Mouse (Mus musculus): ENCODE data around the gene Blvra. TPM values are rescaled to one million over a fixed set of nuclear protein-coding genes. Genes with fewer than 3 reads are reported as not detected.
"Not testable (repeated sequence)": the region's sequence is repeated elsewhere in the genome, so short reads cannot be mapped to it uniquely, and the experiment has no call there.

Gene Blvra
- polyA plus RNA-seq, 1 experiment from 2014 or later = 52.6 TPM

GRCm38 (mm10) chr2:127080591-127081218, 10.2 kb downstream of the Blvra start:
- Histone ChIP-seq H3K27me3 (replicated peaks) (no peaks in the 10 kb centered on the region), H3K4me1 (no peaks in the 10 kb centered on the region), H3K4me2 (no peak overlapping the region), H3K27ac (no peak overlapping the region), H3K36me3 (no peaks in the 10 kb centered on the region), H3K4me3 (replicated peaks) (no peak overlapping the region), H3K9me3 (no peaks in the 10 kb centered on the region), H3K9ac (no peak overlapping the region)
- WGBS = 85% methylated on average over 11 of the region's 11 CpGs
- ATAC-seq (ENCODE audit: insufficient read depth, low FRiP score, low read depth) = no peak; the same call in 1 of the 2 replicates

GRCm38 (mm10) chr2:127086235-127086634, 15.8 kb downstream of the Blvra start:
- ATAC-seq (ENCODE audit: insufficient read depth, low FRiP score, low read depth) = no peak
- H3K27ac ChIP-seq = no peak overlapping the region
- no peak overlapping the region for H3K4me3 ChIP-seq (replicated peaks)
- H3K9me3 ChIP-seq = no peaks in the 10 kb centered on the region
- no peaks in the 10 kb centered on the region for H3K27me3 ChIP-seq (replicated peaks)
- no peaks in the 10 kb centered on the region for H3K4me1 ChIP-seq
- 83% methylated on average over 5 of the region's 5 CpGs for WGBS
- no peaks in the 10 kb centered on the region for H3K36me3 ChIP-seq
- H3K9ac ChIP-seq = no peak overlapping the region
- H3K4me2 ChIP-seq = no peak overlapping the region

- H3K4me1 ChIP-seq; H3K9ac ChIP-seq; H3K9me3 ChIP-seq; H3K27ac ChIP-seq; ATAC-seq (ENCODE audit: insufficient read depth, low FRiP score, low read depth); H3K36me3 ChIP-seq; H3K4me2 ChIP-seq; H3K4me3 ChIP-seq (replicated peaks); H3K27me3 ChIP-seq (replicated peaks): not testable (repeated sequence)
Measured at GRCm38 (mm10) chr2:127090151-127090550, 19.7 kb downstream of the Blvra start.

- Histone ChIP-seq H3K27me3 (replicated peaks) (no peaks in the 10 kb centered on the region), H3K9ac (no peak overlapping the region), H3K4me2 (no peak overlapping the region), H3K27ac (no peak overlapping the region), H3K9me3 (no peaks in the 10 kb centered on the region), H3K4me3 (replicated peaks) (no peak overlapping the region), H3K4me1 (no peaks in the 10 kb centered on the region), H3K36me3 (no peaks in the 10 kb centered on the region)
- ATAC-seq (ENCODE audit: insufficient read depth, low FRiP score, low read depth) = no peak
- WGBS = 63% methylated on average over 8 of the region's 8 CpGs
Measured at GRCm38 (mm10) chr2:127092000-127092399, 21.5 kb downstream of the Blvra start.

GRCm38 (mm10) chr2:127108986-127109385, 38.5 kb downstream of the Blvra start:
- no peak for ATAC-seq (ENCODE audit: insufficient read depth, low FRiP score, low read depth)
- Histone ChIP-seq H3K27ac (no peak overlapping the region), H3K36me3 (peaks cover 59% of the 10 kb centered on the region), H3K9me3 (no peaks in the 10 kb centered on the region), H3K4me2 (no peak overlapping the region), H3K27me3 (replicated peaks) (no peaks in the 10 kb centered on the region), H3K9ac (no peak overlapping the region), H3K4me3 (replicated peaks) (no peak overlapping the region), H3K4me1 (no peaks in the 10 kb centered on the region)
- WGBS = 92% methylated on average over 4 of the region's 4 CpGs

GRCm38 (mm10) chr2:127121591-127122235, 51.2 kb downstream of the Blvra start:
- WGBS = 88% methylated on average over 8 of the region's 8 CpGs
- Histone ChIP-seq H3K9me3 (no peaks in the 10 kb centered on the region), H3K27ac (no peak overlapping the region), H3K4me3 (replicated peaks) (no peak overlapping the region), H3K4me1 (no peaks in the 10 kb centered on the region), H3K36me3 (peaks cover 70% of the 10 kb centered on the region), H3K27me3 (replicated peaks) (no peaks in the 10 kb centered on the region), H3K4me2 (no peak overlapping the region), H3K9ac (no peak overlapping the region)
- ATAC-seq (ENCODE audit: insufficient read depth, low FRiP score, low read depth) = no peak; the same call in 1 of the 2 replicates

- Histone ChIP-seq H3K4me2 (no peak overlapping the region), H3K9ac (no peak overlapping the region), H3K36me3 (peaks cover 17% of the 10 kb centered on the region), H3K27ac (no peak overlapping the region), H3K27me3 (replicated peaks) (no peaks in the 10 kb centered on the region), H3K4me1 (peaks cover 10% of the 10 kb centered on the region), H3K9me3 (no peaks in the 10 kb centered on the region), H3K4me3 (replicated peaks) (no peak overlapping the region)
- 72% methylated on average over 5 of the region's 5 CpGs for WGBS
- no peak for ATAC-seq (ENCODE audit: insufficient read depth, low FRiP score, low read depth)
Measured at GRCm38 (mm10) chr2:127128926-127129325, 58.5 kb downstream of the Blvra start.

- H3K4me2 ChIP-seq = peak overlapping the region; percentile 67
- H3K27ac ChIP-seq = no peak overlapping the region
- no peaks in the 10 kb centered on the region for H3K27me3 ChIP-seq (replicated peaks)
- H3K36me3 ChIP-seq = peaks cover 4% of the 10 kb centered on the region
- no peak overlapping the region for H3K9ac ChIP-seq
- H3K9me3 ChIP-seq = no peaks in the 10 kb centered on the region
- H3K4me3 ChIP-seq (replicated peaks) = no peak overlapping the region
- 51% methylated on average over 8 of the region's 8 CpGs for WGBS
- H3K4me1 ChIP-seq = peaks cover 10% of the 10 kb centered on the region
- no peak for ATAC-seq (ENCODE audit: insufficient read depth, low FRiP score, low read depth)
Measured at GRCm38 (mm10) chr2:127131353-127131752, 60.9 kb downstream of the Blvra start.

GRCm38 (mm10) chr2:127133621-127134461, 63.4 kb downstream of the Blvra start, which contains the start of gene Ncaph:
Gene Ncaph (minus strand): TSS chr2:127133954.
- ATAC-seq (ENCODE audit: insufficient read depth, low FRiP score, low read depth) = peak; percentile 90
- peak within 1 kb of the TSS; percentile 67 for H3K4me2 ChIP-seq
- no peaks in the 10 kb centered on the region for H3K9me3 ChIP-seq
- 1% methylated on average over 57 of the region's 57 CpGs for WGBS
- peak within 1 kb of the TSS; percentile 78 for H3K4me3 ChIP-seq (replicated peaks)
- no peaks in the 10 kb centered on the region for H3K27me3 ChIP-seq (replicated peaks)
- peak within 1 kb of the TSS; percentile 93 for H3K27ac ChIP-seq
- no peaks in the 10 kb centered on the region; the same call in 1 of the 2 replicates for H3K36me3 ChIP-seq
- H3K4me1 ChIP-seq = peaks cover 19% of the 10 kb centered on the region
- peak within 1 kb of the TSS; percentile 68 for H3K9ac ChIP-seq

- not testable (repeated sequence) for H3K4me2 ChIP-seq; H3K27me3 ChIP-seq (replicated peaks); ATAC-seq (ENCODE audit: insufficient read depth, low FRiP score, low read depth); H3K9me3 ChIP-seq; H3K27ac ChIP-seq; H3K36me3 ChIP-seq; H3K4me3 ChIP-seq (replicated peaks); H3K9ac ChIP-seq
- WGBS = 37% methylated on average over 3 of the region's 3 CpGs
- peaks cover 19% of the 10 kb centered on the region for H3K4me1 ChIP-seq
Measured at GRCm38 (mm10) chr2:127135255-127135654, 64.8 kb downstream of the Blvra start.

- Histone ChIP-seq H3K27me3 (replicated peaks) (no peaks in the 10 kb centered on the region), H3K9ac (no peak overlapping the region), H3K9me3 (no peaks in the 10 kb centered on the region), H3K27ac (peak overlapping the region; percentile 80), H3K4me2 (no peak overlapping the region; the same call in 1 of the 2 replicates), H3K4me3 (replicated peaks) (no peak overlapping the region), H3K4me1 (peaks cover 19% of the 10 kb centered on the region), H3K36me3 (peaks cover 3% of the 10 kb centered on the region; the same call in 1 of the 2 replicates)
- WGBS = 8% methylated on average over 5 of the region's 5 CpGs
- ATAC-seq (ENCODE audit: insufficient read depth, low FRiP score, low read depth) = peak; percentile 57
Measured at GRCm38 (mm10) chr2:127136979-127137378, 66.5 kb downstream of the Blvra start.

Measured in stomach, embryonic 15.5 days (tissue).